Mouse (Mus musculus): Measurements from ENCODE around the gene Phkg1.

DNA sequence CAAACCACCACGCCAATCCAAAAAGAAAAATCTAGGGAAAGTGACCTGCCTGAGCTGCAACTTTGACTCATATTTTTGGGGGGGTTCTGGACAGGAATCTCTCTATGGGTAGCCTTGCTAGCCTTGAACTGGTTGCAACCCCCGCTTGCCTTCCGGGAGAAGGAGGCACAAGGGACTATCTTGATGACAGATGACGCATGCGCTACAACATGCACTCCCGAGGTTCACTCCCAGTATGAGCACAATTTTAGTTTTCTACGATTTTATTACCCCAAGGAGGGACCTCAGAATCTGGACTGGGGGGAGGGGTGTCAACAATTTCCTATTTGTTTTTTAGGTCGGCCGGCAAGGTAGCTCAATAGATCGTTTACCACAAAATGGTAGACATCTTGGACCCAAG is 12.1 kb downstream of the Phkg1 start:
- no peak for TF ChIP-seq CTCF (IDR thresholded peaks at IDR 0.05; ENCODE audit: low read depth)
- no peak for TF ChIP-seq EP300 (IDR thresholded peaks at IDR 0.05; ENCODE audit: low read depth)
